Mouse (Mus musculus) frontal cortex, postnatal 14 days (tissue): ENCODE measurements around the gene Ebf3.

Experiments
- DNase-seq, 2 experiments: peaks; one replicate each; pipeline ENCODE4 v3.0.0; 2022; ENCODE audit warnings: low spot score in 2 of 2

Gene Ebf3

GRCm38 (mm10) chr7:137313904-137314691 lies at the start of gene Ebf3:
TSS of gene Ebf3 (minus strand) at chr7:137314445.
- DNase-seq = no peak

DNA sequence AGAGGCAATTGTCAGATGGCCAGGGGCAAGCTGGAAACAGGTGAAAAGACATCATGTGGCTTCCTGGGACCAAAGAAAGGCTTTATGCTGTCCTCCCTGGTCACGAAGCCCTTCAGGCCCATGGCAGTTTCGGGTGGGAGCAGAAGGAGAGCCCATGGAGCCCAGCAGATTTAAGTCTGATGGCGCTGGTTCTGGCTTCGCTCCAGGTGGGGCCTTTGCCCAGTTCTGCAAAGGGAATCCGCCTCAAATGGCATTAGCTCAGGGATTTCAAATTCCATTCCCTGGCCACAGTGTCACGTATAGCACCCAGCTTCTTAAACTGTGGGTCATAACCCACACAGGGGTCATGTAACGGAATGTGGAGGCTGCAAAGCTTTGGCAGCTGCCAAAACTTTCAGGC lies 32.6 kb upstream of the Ebf3 start:
- DNase-seq = no peak

GRCm38 (mm10) chr7:137346068-137346467 lies 31.8 kb upstream of the Ebf3 start:
- no peak for DNase-seq

DNA sequence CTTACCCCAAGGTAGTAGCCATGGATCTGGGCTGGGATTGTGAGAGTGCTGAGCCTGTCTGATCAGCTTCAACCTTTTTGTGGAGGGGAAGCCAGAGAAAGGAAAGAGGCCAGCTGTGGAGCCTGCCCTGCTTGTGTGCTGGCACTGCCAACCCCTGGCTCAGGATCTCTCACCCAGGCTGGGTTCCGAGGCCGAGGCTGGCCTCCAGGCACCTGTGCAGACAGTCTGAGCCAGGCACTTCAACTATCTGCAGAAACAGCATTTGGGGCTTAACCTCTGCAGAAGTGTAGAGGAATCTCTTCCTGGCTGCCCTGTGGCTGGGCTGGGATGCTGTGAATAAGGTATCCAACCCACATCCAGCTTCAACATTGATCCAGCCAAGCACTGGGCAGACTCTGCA lies 19.7 kb upstream of the Ebf3 start:
- DNase-seq = no peak

DNA sequence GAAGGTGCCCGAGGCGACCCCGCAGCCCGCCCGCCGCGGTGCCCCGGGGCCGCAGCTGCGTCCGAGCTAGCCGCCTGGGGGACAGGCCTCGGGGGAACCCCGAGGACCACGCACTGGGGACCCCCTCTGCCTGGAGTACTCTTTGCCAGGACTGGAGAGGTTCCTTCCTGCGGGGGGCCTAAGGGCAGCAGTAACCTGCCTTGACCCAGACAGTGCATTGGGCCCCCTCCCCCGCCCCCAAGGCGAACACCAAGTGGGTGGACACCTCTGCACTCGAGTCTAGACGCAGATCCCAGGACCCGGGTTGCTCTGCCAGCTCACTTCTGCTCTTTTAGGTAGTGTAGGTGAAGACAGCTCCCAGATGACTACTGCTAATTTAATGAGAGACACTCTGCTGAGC lies 8.7 kb upstream of the Ebf3 start:
- no peak for DNase-seq

DNA sequence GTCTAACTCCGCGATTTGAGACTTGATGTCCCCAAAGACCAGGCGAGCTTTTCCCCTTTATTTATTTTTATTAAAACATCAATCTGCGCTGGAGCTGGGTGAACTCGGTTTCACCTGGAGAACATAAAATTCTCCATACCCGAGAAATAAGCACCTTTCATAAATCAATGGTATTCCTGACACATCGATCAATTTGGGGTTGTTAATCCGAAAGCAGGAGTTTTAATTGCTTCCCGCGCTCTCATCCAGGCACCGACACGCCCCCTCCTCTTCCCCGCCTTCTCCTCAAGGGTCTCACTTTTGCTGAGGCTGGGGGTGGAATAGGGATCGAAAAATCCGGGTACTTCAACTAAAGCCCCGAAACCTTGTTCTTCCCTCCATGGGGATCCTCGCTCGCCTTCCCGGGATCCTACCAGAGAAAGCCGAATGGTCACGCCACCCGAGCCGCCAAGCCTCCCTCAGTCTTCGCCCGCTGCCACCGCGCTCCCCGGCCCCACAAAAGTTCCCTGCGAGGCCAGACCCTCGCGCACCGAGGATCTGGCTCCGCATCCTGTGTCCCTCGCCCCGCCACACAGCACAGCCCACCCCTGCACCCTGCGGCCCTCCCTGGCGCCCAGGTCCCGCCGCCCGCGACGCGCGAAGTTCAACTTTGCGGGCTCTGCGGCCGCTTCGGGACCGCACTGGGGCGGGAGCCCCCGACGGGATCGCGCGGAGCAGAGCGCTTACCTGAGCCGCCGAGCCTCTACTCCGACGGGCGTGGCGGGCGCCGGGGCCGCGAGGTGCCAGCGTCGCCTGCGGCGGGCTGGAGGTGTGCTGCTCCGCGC lies 7.9 kb upstream of the Ebf3 start:
- no peak for DNase-seq

DNA sequence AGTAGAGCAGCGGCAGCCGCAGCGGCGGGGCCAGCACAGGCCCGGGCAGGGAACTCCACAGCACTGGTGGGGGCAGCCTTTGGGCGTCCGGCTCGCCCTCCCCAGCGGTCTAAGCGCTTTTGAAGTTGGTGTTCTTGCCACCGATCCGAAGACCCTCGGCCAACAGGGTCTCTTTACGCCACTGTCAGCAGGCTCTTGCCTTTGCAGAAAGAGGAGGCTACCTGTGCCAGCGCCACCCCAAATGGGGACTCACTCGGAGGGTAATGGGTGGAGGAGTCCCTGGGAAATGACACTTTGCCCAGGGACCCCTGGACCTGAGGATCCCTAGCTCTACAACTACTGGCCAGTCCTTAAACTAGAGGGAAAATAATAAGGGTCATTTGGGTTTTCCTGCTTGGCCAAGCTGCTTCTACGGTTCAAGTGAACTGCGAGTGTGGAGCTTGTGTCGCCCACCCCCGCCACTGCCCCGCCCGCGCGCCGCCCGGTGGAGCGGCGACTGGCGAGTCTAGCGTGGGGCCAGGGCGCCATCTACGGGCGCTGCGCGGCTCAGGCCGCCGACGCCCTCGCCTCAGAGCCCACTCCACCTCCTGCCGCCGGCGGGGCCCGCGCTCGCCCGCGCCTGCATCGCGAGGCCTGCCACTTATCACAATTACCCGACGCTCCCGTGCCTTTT lies 7.0 kb upstream of the Ebf3 start:
- no peak for DNase-seq

DNA sequence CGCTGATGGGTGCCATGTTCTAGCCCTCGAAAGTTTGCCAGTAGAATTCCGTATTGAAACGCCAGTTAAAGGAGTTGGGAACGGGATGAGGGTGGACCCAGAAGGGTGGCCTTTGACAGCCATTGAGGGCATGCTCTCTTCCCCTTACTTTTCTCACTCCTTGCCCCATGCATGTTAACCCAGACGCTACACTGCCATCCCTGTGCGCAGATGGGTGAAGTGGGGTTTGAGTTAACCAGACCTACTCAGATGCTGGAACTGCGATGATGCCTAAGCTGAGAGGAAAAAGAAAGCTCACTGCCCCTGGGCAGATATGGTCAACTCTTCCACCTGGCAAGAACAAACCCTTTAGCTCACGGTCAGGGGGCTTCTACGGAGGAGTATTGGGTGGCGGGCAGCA lies 6.1 kb upstream of the Ebf3 start:
- no peak for DNase-seq

GRCm38 (mm10) chr7:137318924-137319885 lies 5.0 kb upstream of the Ebf3 start:
- DNase-seq = no peak

DNA sequence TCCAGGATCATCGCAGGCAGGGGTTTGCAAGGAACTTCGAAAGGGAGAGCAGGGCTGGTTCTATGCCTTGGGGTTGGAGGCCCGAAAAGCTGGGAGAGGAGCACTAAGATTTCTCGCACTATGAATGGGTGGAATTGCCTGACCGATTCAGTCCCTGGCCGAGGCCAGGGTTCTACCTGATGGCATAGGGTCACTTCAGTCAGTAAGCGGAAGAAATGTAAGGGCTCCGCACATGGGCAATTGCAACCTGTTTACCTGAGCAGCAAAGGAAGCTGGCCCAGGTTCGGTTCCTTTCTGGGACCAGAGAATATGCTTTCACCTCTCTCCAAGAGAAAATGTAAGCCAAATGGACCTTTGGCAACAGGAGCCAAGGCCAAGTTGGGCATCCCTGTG lies 4.1 kb upstream of the Ebf3 start:
- no peak for DNase-seq

GRCm38 (mm10) chr7:137317659-137318382 lies 3.6 kb upstream of the Ebf3 start:
- no peak for DNase-seq

- DNase-seq = no peak
Observed at GRCm38 (mm10) chr7:137316926-137317658, 2.8 kb upstream of the Ebf3 start.

DNA sequence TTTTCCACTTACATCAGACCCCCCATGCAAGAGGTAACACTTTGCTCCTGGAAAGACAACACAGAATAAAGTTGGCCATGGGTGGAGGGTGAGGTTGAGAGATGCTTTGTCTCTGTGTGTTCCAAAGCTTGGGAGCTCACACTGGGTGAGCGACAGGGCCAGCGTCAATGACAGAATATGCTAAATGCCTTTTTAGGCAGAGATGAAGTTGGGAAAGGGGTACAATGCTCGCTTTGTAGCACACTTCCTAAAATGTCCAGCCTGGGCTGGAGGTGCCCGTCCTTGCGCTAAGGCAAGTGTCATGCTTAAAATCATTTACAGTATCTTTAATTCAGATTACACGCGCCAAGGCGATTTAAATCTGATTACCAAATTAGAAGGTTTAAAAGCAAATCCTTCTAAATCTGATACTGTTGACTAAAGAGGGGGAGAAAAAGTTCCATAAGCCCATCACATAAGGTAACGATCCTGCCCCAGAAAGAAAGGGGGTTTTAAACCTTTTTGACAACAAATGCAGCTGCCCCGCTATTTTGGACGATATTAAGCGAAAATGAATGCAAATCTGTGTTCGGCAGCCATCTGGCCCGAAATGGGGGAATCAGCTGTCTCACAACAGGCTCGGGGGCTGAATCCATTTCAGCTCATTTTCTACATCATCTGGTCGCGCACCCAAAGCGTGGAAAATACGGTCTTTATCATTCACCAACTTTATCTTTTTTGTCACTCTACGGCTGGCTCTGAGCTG lies 2.1 kb upstream of the Ebf3 start:
- DNase-seq = no peak

DNA sequence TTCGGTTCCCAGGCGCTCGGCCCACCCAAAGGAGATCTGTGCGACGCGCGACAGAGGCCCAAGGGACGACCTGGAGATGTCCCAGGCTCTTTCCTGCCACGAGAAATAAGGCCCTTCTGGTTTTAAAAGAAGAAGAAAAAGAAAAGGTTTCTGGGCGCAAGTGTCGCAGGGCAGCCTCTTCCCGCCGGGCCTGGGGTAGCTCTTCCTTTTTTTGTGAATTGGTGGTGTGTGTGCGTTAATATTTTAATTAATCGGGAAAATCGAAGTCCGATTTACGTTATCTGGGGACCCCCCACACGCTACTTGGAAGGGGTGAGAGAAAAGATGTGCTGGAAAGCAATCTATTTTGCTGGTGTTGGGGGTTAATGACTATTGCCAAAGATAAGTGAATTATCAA lies 1.3 kb upstream of the Ebf3 start:
- DNase-seq = no peak

GRCm38 (mm10) chr7:137314710-137315543 lies 682 bp upstream of the Ebf3 start:
- DNase-seq = no peak

DNA sequence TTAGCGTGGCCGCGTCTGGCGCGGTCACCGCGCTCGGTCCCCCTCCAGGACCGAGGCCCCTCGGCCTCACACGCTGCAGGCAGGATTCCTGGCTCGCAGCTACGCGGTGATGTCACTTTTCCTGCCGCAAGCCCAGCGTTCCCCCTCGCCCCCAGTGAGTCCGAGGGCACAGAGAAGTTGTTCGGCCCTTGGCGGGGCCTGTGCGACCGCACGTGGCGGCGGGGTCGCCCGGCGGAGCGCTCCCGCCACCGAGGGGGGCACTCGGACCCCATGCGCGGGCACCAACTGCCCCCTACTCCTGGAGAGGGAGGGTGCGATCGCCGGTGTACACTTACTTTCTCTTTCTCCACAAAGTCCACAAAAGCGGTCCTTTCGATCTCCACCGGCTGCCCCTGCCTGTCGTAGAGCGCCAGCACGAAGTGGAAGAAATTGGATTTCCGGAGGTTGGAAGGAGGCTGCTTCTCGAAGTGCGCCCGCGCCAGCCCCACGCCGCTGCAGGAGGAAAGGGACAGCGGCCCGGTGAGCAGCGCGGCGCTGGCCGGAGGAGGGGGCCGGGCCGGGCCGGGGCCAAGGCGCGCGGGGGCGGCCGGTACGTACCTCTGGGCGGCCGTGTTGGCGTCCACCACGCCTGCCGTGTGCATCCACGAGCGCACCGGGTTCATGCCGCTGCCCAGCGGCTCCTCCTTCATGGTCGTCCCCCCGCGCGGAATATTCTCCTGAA lies 902 bp downstream of the Ebf3 start:
- DNase-seq = no peak

DNA sequence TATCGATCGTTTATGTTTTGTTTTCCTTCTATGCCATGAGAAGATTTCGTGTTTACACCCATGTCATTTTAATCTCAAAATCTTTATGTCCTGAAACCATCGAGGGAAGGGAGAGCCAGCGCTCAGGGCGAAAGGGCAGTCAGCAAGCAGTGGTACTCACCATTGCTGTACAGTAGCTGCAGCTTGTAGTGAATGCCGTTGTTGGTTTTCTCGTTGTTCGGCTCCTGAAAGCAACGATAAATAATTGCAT lies 1.4 kb downstream of the Ebf3 start:
- DNase-seq = no peak
